Mouse (Mus musculus) CD8-positive naive resting alpha-beta T cell, adult 2 months (primary cell): Measurements from ENCODE around the gene Tctex1d4.
A peak's percentile ranks its signal among the peaks of the same experiment; 100 is the strongest.

Experiments
- DNase-seq, 2 experiments: peaks; one replicate each; pipeline ENCODE4 v3.0.0; 2022; ENCODE audit warnings: low read depth in 2 of 2, low spot score in 2 of 2

The Tctex1d4 gene

GRCm38 (mm10) chr4:117119636-117120035, 7.0 kb upstream of the Tctex1d4 start:
- no peak for DNase-seq

- no peak for DNase-seq
These were observed 6.5 kb upstream of the Tctex1d4 start for GRCm38 (mm10) chr4:117120052-117120444.

GRCm38 (mm10) chr4:117120445-117121414, 5.9 kb upstream of the Tctex1d4 start:
- peak; percentile 82 to 88 for DNase-seq

GRCm38 (mm10) chr4:117122209-117122608, 4.4 kb upstream of the Tctex1d4 start:
- DNase-seq: no peak

GRCm38 (mm10) chr4:117123546-117124217, 2.9 kb upstream of the Tctex1d4 start:
- no peak for DNase-seq

GRCm38 (mm10) chr4:117124218-117124517, 2.4 kb upstream of the Tctex1d4 start:
- DNase-seq: no peak

GRCm38 (mm10) chr4:117124518-117125347, 1.9 kb upstream of the Tctex1d4 start:
- DNase-seq: peak; percentile 75 to 80

GRCm38 (mm10) chr4:117125348-117125909, 1.2 kb upstream of the Tctex1d4 start, which contains the start of gene Btbd19:
Gene Btbd19 (minus strand): TSS chr4:117125725.
- DNase-seq: no peak

GRCm38 (mm10) chr4:117125910-117126674, 502 bp upstream of the Tctex1d4 start:
- peak; percentile 59 to 60 for DNase-seq

GRCm38 (mm10) chr4:117127991-117128686, 1.5 kb downstream of the Tctex1d4 start:
- DNase-seq: no peak

GRCm38 (mm10) chr4:117130790-117131189, 4.2 kb downstream of the Tctex1d4 start:
- no peak for DNase-seq

GRCm38 (mm10) chr4:117131198-117131597, 4.6 kb downstream of the Tctex1d4 start:
- no peak for DNase-seq

- DNase-seq: no peak
These were observed 5.5 kb downstream of the Tctex1d4 start for GRCm38 (mm10) chr4:117131890-117132793.

GRCm38 (mm10) chr4:117132794-117133143, 6.2 kb downstream of the Tctex1d4 start:
- DNase-seq: no peak

GRCm38 (mm10) chr4:117133366-117133796, 6.8 kb downstream of the Tctex1d4 start:
- no peak for DNase-seq

GRCm38 (mm10) chr4:117133817-117134600, 7.4 kb downstream of the Tctex1d4 start, which contains the start of gene Plk3:
Gene Plk3 (minus strand): TSS chr4:117133963.
- DNase-seq: peak; percentile 97 to 98

- no peak for DNase-seq
These were observed 8.0 kb downstream of the Tctex1d4 start for GRCm38 (mm10) chr4:117134601-117134995.

- DNase-seq: no peak
These were observed 9.4 kb downstream of the Tctex1d4 start for GRCm38 (mm10) chr4:117136034-117136433.
